Mouse (Mus musculus) forebrain, embryonic 13.5 days (tissue): ENCODE results near the gene Slc6a17. TPM values are rescaled to one million over a fixed set of nuclear protein-coding genes. Genes with fewer than 3 reads are reported as not detected.
A peak's percentile ranks its signal among the peaks of the same experiment; 100 is the strongest.

ENCODE experiments used
- ATAC-seq: fragments of 200-750 bp; cut with Nextera tagmentation; 2 replicates; pipeline ENCODE4 v1.8.0; 2017
- H3K27ac ChIP-seq: fragments of 300-500 bp; sonication (generic); 2 replicates; pipeline ENCODE4 v1.5.1; 2015; ENCODE audit warnings: inconsistent platforms, mild to moderate bottlenecking, moderate library complexity
- H3K27me3 ChIP-seq: fragments of 300-500 bp; sonication (generic); 2 replicates; pipeline ENCODE4 v1.6.1; 2015; ENCODE audit warnings: mild to moderate bottlenecking, inconsistent platforms
- H3K36me3 ChIP-seq: fragments of 300-500 bp; sonication (generic); 2 replicates; pipeline ENCODE4 v1.6.1; 2015; ENCODE audit warnings: mild to moderate bottlenecking, inconsistent platforms; ENCODE audit not compliant: poor library complexity, severe bottlenecking
- H3K4me1 ChIP-seq: fragments of 300-500 bp; sonication (generic); 2 replicates; pipeline ENCODE4 v1.6.1; 2015; ENCODE audit warnings: inconsistent platforms
- H3K4me2 ChIP-seq: fragments of 300-500 bp; sonication (generic); 2 replicates; pipeline ENCODE4 v1.6.1; 2015; ENCODE audit warnings: inconsistent platforms, mild to moderate bottlenecking, moderate library complexity
- H3K4me3 ChIP-seq: fragments of 300-500 bp; sonication (generic); 2 replicates; pipeline ENCODE4 v1.5.1; 2015; ENCODE audit warnings: mild to moderate bottlenecking, inconsistent platforms
- H3K9ac ChIP-seq: fragments of 300-500 bp; sonication (generic); 2 replicates; pipeline ENCODE4 v1.6.1; 2015; ENCODE audit warnings: mild to moderate bottlenecking, inconsistent platforms
- H3K9me3 ChIP-seq: fragments of 300-500 bp; sonication (generic); replicated peaks from 2 replicates; pipeline ENCODE4 v1.6.1; 2016; ENCODE audit warnings: inconsistent platforms
- WGBS: fragments of 180-500 bp; shearing (Covaris S2); methylation state at CpG from one replicate; pipeline ENCODE4 v1.1.7; 2015; 5-methylcytosine and 5-hydroxymethylcytosine counted together
- polyA plus RNA-seq: library from polyadenylated mRNA; unstranded; fragments of >200 nt; fragmentation: Nextera tagmentation; extraction: Ambion mirVana; gene quantifications from 2 replicates; pipeline ENCODE4 v1.2.1, GENCODE M21; 2015

Gene Slc6a17
- polyA plus RNA-seq, 1 experiment from 2014 or later = 11.2 TPM

DNA sequence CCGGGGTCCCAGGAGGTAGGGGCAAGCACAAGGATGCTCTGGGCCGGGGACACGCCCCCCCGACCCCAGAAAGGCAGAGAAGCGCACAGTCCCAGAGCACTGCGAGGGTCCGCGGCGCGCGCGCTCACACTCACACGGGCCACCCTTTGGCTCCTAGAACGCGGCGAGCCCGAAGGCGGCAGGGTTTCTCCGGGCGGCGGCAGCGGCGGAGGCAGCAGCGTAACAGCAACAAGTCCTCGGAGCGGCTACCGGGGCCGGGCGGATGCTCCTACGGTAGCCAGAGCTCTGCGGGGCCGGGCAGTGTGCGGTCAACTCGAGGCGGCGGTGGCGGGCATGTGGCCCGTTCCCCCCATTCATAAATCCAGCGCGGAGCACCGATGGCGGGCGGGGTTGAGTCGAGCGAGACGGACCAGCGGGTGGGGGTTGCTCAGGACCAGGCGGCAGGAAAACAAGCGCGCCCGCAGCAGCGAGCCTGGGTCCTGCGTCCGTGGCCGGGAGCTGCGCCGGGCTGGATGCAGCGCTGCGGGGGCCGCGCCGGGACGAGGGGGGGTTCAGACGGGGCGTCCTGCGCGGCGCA, 58.5 kb downstream of the Slc6a17 start, which contains the start of gene Kcnc4:
TSS of gene Kcnc4 (minus strand) at position 357 of the 577 bp plus-strand sequence.
- WGBS = under 1% methylated on average over 61 of the region's 68 CpGs
- H3K27ac ChIP-seq = no peak within 1 kb of the TSS

DNA sequence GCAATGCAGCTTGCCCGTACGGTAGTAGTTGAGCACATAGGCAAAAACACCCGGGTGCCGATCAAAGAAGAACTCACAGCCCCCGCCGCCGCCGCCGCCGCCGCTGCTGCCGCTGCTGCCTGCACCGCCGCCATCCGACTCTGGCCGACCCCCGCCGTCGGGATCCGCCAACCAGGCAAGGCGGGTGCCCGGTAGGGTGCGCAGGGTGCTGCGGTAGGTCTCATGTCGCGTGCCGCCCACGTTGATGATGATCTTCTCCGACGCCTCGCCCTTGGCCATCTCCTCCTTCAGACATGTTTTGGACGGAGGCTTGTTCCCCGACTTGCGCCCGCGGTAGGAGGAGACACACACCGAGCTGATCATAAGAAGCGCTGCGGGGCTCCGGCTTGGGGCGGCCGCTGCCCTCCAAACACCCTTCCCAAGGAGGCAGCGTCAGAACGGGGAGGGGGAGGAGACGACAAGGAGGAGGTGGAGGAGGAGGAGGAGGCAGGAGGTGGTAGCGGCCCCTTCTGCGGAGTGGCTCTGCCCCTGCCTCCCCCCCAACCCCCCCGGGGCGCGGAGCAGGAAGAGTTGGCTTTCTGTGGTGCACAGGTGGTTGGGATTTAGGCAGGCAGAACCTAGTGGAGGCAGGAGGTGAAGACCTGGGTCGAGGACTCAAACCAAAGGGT, 59.2 kb downstream of the Slc6a17 start:
- peak; percentile 15; the same call in 1 of the 2 replicates for ATAC-seq
- no peaks in the 10 kb centered on the region for H3K36me3 ChIP-seq
- H3K4me3 ChIP-seq = peak overlapping the region; percentile 59
- H3K9me3 ChIP-seq = no peaks in the 10 kb centered on the region
- H3K27me3 ChIP-seq = peaks cover 92% of the 10 kb centered on the region
- H3K27ac ChIP-seq = no peak overlapping the region
- peaks cover 29% of the 10 kb centered on the region for H3K4me1 ChIP-seq
- peak overlapping the region; percentile 99 for H3K4me2 ChIP-seq
- H3K9ac ChIP-seq = peak overlapping the region; percentile 64
- WGBS = under 1% methylated on average over 48 of the region's 51 CpGs

More for the DNA sequence above, 58.5 kb downstream of the Slc6a17 start, which contains the start of gene Kcnc4:
- H3K4me3 ChIP-seq = peak within 1 kb of the TSS; percentile 59
- no peaks in the 10 kb centered on the region for H3K9me3 ChIP-seq
- no peaks in the 10 kb centered on the region for H3K36me3 ChIP-seq
- H3K27me3 ChIP-seq = peaks cover 92% of the 10 kb centered on the region
- peak within 1 kb of the TSS; percentile 64 for H3K9ac ChIP-seq
- peak within 1 kb of the TSS; percentile 99 for H3K4me2 ChIP-seq
- peak; percentile 44 for ATAC-seq
- peaks cover 29% of the 10 kb centered on the region for H3K4me1 ChIP-seq

DNA sequence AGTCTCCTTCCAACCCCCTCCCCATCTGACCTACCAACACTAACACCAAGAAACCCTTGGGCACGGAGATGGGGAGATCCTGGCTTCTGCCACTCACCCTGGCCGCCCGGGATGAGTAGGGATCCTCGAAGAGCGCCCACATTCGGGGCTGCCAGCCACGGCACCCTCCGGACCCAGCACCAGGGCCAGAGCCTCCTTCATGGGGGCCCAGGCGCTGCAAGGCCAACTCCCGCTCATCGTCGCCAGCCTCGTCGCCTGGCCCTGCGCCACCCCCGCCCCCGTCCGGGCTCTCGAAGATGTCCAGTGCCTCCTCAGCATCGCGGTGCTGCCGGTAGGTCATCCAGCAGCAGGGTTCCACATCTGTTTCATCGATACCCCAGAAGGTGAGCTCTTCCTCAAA, 59.7 kb downstream of the Slc6a17 start:
- ATAC-seq = no peak
- H3K4me1 ChIP-seq = peaks cover 29% of the 10 kb centered on the region
- peaks cover 87% of the 10 kb centered on the region for H3K27me3 ChIP-seq
- H3K9ac ChIP-seq = peak overlapping the region; percentile 64; the same call in 1 of the 2 replicates
- no peaks in the 10 kb centered on the region for H3K36me3 ChIP-seq
- H3K4me2 ChIP-seq = peak overlapping the region; percentile 99
- peak overlapping the region; percentile 59 for H3K4me3 ChIP-seq
- H3K27ac ChIP-seq = no peak overlapping the region
- H3K9me3 ChIP-seq = no peaks in the 10 kb centered on the region
- 3% methylated on average over 23 of the region's 23 CpGs for WGBS

DNA sequence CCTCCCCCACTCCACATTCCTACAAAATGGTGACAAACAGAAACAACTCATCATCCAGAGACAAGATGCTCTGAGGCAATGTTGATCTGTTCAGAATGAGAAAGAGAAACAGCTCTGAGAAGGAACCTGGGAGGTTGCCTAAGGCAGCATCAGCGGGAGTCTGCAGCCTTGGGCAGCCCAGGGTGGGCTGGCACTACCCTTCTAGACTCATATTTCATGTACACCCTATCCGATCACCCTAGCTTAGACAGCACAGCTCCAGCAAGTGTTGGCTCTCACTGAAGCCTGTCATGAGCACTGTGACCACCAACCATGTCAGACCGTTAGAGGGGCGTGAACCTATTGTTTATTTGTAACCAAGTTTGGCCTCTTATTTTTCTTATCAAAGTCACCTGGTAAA, 63.5 kb downstream of the Slc6a17 start:
- ATAC-seq = no peak
- no peaks in the 10 kb centered on the region for H3K9me3 ChIP-seq
- no peak overlapping the region for H3K27ac ChIP-seq
- WGBS = 86% methylated on average over 4 of the region's 4 CpGs
- no peak overlapping the region for H3K4me2 ChIP-seq
- no peak overlapping the region for H3K9ac ChIP-seq
- H3K4me1 ChIP-seq = peaks cover 15% of the 10 kb centered on the region
- H3K27me3 ChIP-seq = peaks cover 53% of the 10 kb centered on the region
- no peak overlapping the region for H3K4me3 ChIP-seq
- no peaks in the 10 kb centered on the region for H3K36me3 ChIP-seq

DNA sequence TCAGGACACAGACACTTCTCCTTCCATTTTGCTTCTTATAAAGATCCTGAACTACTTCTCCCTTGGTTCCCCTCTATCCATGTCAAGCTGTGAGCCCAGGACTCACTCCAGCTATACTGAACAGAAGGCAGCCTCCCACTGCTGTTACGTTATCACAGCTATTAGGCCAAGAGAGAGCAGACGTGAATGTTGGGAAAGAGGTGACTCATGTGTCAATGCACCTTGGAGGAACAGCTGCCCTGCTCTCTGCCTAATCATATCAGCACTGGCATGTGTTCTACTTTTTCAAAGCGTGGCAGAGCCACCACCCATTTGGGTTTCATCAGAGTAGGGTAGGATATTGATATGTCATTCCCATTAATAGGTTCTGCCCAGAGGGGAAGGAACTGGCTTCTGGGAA, 71.0 kb downstream of the Slc6a17 start:
- ATAC-seq = no peak
- WGBS = 76% methylated on average over 3 of the region's 3 CpGs

DNA sequence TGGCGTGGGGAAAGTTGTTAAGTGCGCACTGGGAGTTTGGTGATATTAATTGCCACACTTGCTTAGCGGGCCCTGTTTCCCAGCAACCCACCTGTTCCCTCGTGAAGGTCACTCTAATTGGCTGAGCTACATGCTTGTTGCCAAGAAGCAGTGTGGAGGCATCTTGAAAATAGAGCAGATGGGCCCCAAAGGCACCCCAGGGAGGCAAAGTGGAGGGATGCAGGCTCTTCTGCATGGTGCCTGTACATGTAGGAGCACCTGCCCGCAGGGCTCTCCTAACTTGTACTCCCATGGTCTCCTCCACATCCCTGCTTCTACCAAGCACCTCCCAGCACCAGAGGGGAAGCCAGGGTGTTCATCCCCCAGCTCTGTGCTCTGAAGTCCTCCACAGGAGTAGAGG, 74.0 kb downstream of the Slc6a17 start:
- Histone ChIP-seq H3K9ac (no peak overlapping the region), H3K36me3 (no peaks in the 10 kb centered on the region), H3K4me3 (no peak overlapping the region), H3K27me3 (no peaks in the 10 kb centered on the region), H3K4me2 (no peak overlapping the region), H3K27ac (no peak overlapping the region), H3K9me3 (no peaks in the 10 kb centered on the region), H3K4me1 (no peaks in the 10 kb centered on the region)
- 61% methylated on average over 5 of the region's 5 CpGs for WGBS
- no peak for ATAC-seq

More for the DNA sequence above, 71.0 kb downstream of the Slc6a17 start:
- Histone ChIP-seq H3K4me3 (no peak overlapping the region), H3K9ac (no peak overlapping the region), H3K4me2 (no peak overlapping the region), H3K4me1 (no peaks in the 10 kb centered on the region), H3K36me3 (no peaks in the 10 kb centered on the region), H3K27ac (no peak overlapping the region), H3K27me3 (0 out of 2 replicates have a peak, but pooled peaks cover 3% of the 10 kb centered on the region), H3K9me3 (no peaks in the 10 kb centered on the region)

DNA sequence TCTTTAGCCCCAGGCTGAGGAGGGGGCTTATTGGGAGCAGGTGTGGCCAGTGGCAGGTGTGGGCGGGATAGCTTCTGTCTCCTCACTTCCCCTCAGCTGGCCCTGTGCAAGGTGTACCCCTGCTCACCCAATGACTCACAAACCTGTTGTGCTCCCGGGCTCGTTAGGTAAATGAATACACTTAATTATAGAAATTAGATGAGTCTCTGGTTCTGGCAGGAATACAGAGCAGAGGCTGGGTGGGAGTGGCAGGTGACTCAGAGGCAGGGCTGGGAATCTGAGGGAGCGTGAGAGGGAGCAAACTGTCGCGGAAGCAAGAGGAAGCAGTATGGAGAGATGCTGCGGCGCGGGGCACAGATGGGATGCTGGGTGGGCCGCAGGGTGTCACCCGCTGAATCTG, 75.6 kb downstream of the Slc6a17 start:
- Histone ChIP-seq H3K4me3 (no peak overlapping the region), H3K9me3 (no peaks in the 10 kb centered on the region), H3K9ac (no peak overlapping the region), H3K27me3 (no peaks in the 10 kb centered on the region), H3K27ac (no peak overlapping the region), H3K4me1 (no peaks in the 10 kb centered on the region), H3K36me3 (no peaks in the 10 kb centered on the region), H3K4me2 (no peak overlapping the region)
- ATAC-seq = no peak
- 69% methylated on average over 11 of the region's 11 CpGs for WGBS

DNA sequence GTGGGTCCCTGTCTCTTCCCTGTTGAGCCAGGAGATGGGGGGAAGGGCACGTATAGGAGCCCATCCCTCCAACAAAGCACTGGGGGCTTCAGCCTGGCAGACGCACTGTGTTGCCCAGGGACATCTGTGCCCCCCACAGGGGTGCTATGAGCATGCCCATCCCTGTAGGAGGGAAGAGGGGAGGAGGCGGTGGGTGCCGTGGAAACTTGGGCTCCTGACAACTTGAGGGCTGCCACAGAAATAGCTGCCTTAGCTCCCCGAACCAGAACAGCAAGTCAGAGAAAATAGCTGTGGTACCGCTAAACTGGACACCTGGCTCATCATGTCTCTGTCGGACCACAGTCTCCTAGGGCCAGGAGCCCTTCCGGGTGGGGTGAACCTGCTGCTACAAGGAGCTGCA, 76.5 kb downstream of the Slc6a17 start:
- 81% methylated on average over 8 of the region's 8 CpGs for WGBS
- Histone ChIP-seq H3K4me1 (peaks cover 6% of the 10 kb centered on the region), H3K9ac (no peak overlapping the region), H3K27ac (no peak overlapping the region), H3K4me3 (no peak overlapping the region), H3K9me3 (no peaks in the 10 kb centered on the region), H3K27me3 (no peaks in the 10 kb centered on the region), H3K4me2 (no peak overlapping the region), H3K36me3 (no peaks in the 10 kb centered on the region)
- no peak for ATAC-seq

DNA sequence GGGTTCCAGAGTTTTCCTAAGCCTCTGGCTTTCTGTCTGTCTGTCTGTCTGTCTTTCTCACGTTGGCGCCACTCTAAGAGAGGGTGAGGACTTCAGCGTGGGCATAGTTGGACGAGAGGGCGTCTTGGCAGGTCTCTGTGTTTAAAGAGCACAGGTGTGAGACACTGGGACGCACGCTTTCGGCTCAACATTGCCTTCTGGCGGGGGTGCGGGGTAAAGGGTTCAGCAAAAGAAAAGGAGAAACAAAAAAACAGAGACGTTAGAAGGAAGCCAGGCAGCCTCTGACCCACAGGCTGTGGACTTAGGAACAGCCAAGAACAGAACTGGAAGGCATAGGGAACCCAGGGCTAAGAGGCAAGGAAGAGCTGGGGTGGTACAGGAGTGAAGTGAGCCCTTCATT, 78.5 kb downstream of the Slc6a17 start:
- WGBS = 88% methylated on average over 11 of the region's 11 CpGs

DNA sequence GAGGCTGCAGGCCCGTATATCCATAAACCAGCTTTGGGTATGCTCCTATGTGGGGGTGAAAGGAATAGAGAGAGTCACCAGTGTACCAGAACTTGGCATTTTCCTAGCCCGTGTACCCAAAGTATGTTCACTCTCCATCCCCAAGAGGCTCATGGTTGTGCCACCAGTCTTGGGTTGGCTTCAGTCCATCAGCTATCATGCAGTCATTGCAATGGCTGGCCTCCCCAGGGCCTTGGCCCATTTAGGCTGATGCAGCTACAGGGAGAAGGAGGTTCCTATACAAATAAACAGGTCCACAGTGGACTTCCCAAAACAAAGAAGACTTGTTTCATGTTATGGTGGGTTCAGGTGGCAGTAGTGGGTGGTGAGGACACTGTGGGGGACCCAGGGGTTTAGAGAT, 80.2 kb downstream of the Slc6a17 start:
- H3K27ac ChIP-seq = no peak overlapping the region
- H3K4me2 ChIP-seq = no peak overlapping the region
- peaks cover 11% of the 10 kb centered on the region for H3K4me1 ChIP-seq
- WGBS = 90% methylated on average over 2 of the region's 2 CpGs
- no peaks in the 10 kb centered on the region for H3K36me3 ChIP-seq
- no peak overlapping the region for H3K9ac ChIP-seq
- no peak overlapping the region for H3K4me3 ChIP-seq
- H3K27me3 ChIP-seq = no peaks in the 10 kb centered on the region
- no peaks in the 10 kb centered on the region for H3K9me3 ChIP-seq
- ATAC-seq = no peak

More for the DNA sequence above, 78.5 kb downstream of the Slc6a17 start:
- H3K36me3 ChIP-seq = no peaks in the 10 kb centered on the region
- no peaks in the 10 kb centered on the region for H3K9me3 ChIP-seq
- H3K27me3 ChIP-seq = no peaks in the 10 kb centered on the region
- H3K4me1 ChIP-seq = peaks cover 11% of the 10 kb centered on the region
- no peak overlapping the region for H3K4me3 ChIP-seq
- H3K27ac ChIP-seq = no peak overlapping the region
- H3K4me2 ChIP-seq = no peak overlapping the region
- no peak overlapping the region for H3K9ac ChIP-seq
- no peak for ATAC-seq

DNA sequence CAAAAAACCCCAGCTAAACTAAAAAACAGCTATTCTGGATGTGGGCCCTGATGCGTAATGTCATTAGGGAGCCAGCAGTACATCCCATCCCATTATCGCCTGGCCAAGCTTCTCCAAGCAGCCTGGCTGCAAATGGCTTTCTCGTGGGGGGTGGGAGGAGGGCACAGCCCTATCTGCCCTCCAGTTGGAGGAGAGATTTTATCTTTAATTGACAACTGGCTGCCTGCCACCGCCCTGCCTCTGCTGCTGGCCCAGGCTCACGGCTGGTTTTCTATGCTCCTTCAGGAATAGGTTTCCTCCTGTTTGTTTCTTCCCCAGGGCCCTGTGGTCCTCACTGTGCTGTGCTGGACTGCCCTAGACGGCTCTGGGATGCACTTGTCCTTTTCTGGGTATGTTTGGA, 81.4 kb downstream of the Slc6a17 start:
- Histone ChIP-seq H3K4me1 (peaks cover 11% of the 10 kb centered on the region), H3K27ac (no peak overlapping the region), H3K4me2 (no peak overlapping the region), H3K36me3 (no peaks in the 10 kb centered on the region), H3K9ac (no peak overlapping the region), H3K4me3 (no peak overlapping the region), H3K9me3 (no peaks in the 10 kb centered on the region), H3K27me3 (no peaks in the 10 kb centered on the region)
- WGBS = 44% methylated on average over 6 of the region's 6 CpGs
- ATAC-seq = peak; percentile 60

DNA sequence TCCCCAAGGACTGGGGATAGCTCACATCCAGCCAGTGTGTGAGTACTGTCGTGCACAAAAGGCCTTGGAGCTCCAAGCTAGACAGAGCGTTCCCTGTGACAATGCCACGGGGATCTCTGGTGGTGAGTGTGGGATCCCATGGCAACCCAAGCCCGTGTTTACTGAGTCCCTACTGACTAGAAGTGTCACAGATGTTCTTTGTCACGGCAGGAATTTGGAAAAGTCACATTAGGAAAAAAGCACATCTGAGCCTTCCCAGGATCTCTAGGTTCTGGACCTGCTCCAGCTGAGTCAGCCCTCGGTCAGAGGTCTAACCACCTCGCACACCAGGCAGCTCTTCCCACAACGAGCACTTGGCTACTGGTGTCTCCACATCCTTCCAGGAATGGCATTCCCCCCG, 84.2 kb downstream of the Slc6a17 start:
- H3K36me3 ChIP-seq = no peaks in the 10 kb centered on the region
- no peak overlapping the region for H3K9ac ChIP-seq
- H3K4me2 ChIP-seq = no peak overlapping the region
- H3K4me1 ChIP-seq = peaks cover 11% of the 10 kb centered on the region
- no peak overlapping the region for H3K4me3 ChIP-seq
- no peaks in the 10 kb centered on the region for H3K9me3 ChIP-seq
- H3K27ac ChIP-seq = no peak overlapping the region
- ATAC-seq = no peak
- H3K27me3 ChIP-seq = no peaks in the 10 kb centered on the region
- WGBS = 55% methylated on average over 9 of the region's 9 CpGs
